ENCODE assay signal across 22 mouse cellular contexts in the genomic region with DNA sequence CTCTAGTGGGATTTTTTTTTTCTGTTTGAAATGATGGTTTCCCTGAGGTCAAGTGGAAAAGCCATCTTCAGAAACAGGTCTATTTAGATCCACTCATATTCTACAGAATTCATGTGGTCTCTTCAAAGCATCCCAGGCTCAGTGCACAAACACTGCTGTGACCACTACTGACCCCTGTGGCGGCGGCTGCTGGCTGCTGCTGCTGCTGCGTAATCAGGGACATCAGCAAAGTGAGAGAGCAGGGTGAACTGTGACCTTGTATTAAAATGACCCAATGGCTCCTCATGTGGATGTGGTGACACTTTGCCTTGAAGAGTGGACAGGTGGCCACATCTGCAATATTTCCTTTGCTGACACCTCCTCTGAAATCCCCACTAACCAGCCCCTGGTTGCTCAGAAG.
DNase-seq lines count a peak whose midpoint lies in the region; ATAC-seq and TF ChIP-seq lines count a peak whose summit lies in the region.
"Had no signal": no experiment of that assay in that cellular context is flagged by ENCODE, and none has a peak within 500 bp of the region (broad histone marks: within the 10 kb centered on the region; RNA-seq: fewer than 3 reads in every experiment).

No protein-coding gene starts in this region.

- H3K9me3 ChIP-seq in forebrain, embryonic 13.5 days (replicated peaks), result no peaks in the 10 kb centered on the region
- no peaks in the 10 kb centered on the region for H3K9me3 ChIP-seq in forebrain, embryonic 16.5 days (ENCODE audit: control insufficient read depth, low read length)
- H3K9me3 ChIP-seq in hindbrain, embryonic 12.5 days (replicated peaks), result no peaks in the 10 kb centered on the region
- no peaks in the 10 kb centered on the region for H3K9me3 ChIP-seq in hindbrain, postnatal 0 days (ENCODE audit: low read length)
- no peaks in the 10 kb centered on the region for H3K9me3 ChIP-seq in hindbrain, embryonic 13.5 days
- H3K9me3 ChIP-seq in midbrain, embryonic 13.5 days, result no peaks in the 10 kb centered on the region
- H3K9me3 ChIP-seq: embryonic facial prominence, embryonic 12.5 days; heart, embryonic 10.5 days; hindbrain, embryonic 15.5 days; kidney, embryonic 15.5 days; liver, embryonic 13.5 days; neural tube, embryonic 13.5 days had no signal

- 0 out of 2 replicates have a peak, but pooled peaks cover 3% of the 10 kb centered on the region for H3K27me3 ChIP-seq in forebrain, embryonic 13.5 days
- H3K27me3 ChIP-seq in forebrain, embryonic 16.5 days (replicated peaks; ENCODE audit: control insufficient read depth, insufficient read depth, low read length), result no peaks in the 10 kb centered on the region
- no peaks in the 10 kb centered on the region; the same call in 1 of the 2 replicates for H3K27me3 ChIP-seq in hindbrain, embryonic 12.5 days
- H3K27me3 ChIP-seq in hindbrain, postnatal 0 days (ENCODE audit: insufficient read depth, low read length), result no peaks in the 10 kb centered on the region
- no peaks in the 10 kb centered on the region for H3K27me3 ChIP-seq in hindbrain, embryonic 13.5 days
- H3K27me3 ChIP-seq in midbrain, embryonic 13.5 days, result no peaks in the 10 kb centered on the region
- H3K27me3 ChIP-seq: embryonic facial prominence, embryonic 12.5 days; hindbrain, embryonic 15.5 days; kidney, embryonic 15.5 days; liver, embryonic 13.5 days; neural tube, embryonic 13.5 days had no signal

- ATAC-seq in forebrain, embryonic 13.5 days, result no peak
- ATAC-seq in forebrain, embryonic 16.5 days, result no peak
- ATAC-seq in hindbrain, embryonic 12.5 days (ENCODE audit: low FRiP score), result no peak
- no peak for ATAC-seq in hindbrain, postnatal 0 days
- no peak for ATAC-seq in hindbrain, embryonic 13.5 days (ENCODE audit: low FRiP score)
- ATAC-seq in midbrain, embryonic 13.5 days, result no peak

- H3K4me1 ChIP-seq in forebrain, embryonic 13.5 days, result peaks cover 50% of the 10 kb centered on the region
- H3K4me1 ChIP-seq in forebrain, embryonic 16.5 days (replicated peaks; ENCODE audit: control insufficient read depth, insufficient read depth, low read length), result peaks cover 30% of the 10 kb centered on the region
- H3K4me1 ChIP-seq in hindbrain, embryonic 12.5 days, result peaks cover 54% of the 10 kb centered on the region
- H3K4me1 ChIP-seq in hindbrain, postnatal 0 days (ENCODE audit: insufficient read depth, low read length), result peaks cover 20% of the 10 kb centered on the region
- H3K4me1 ChIP-seq in hindbrain, embryonic 13.5 days (replicated peaks), result peaks cover 51% of the 10 kb centered on the region
- H3K4me1 ChIP-seq in midbrain, embryonic 13.5 days (replicated peaks), result peaks cover 63% of the 10 kb centered on the region
- H3K4me1 ChIP-seq: liver, embryonic 13.5 days had no signal

- TF ChIP-seq CTCF in hindbrain, postnatal 0 days (IDR thresholded peaks at IDR 0.05; ENCODE audit: low read depth), result no peak

- no peak for DNase-seq in hindbrain, postnatal 0 days (ENCODE audit: low spot score)
- DNase-seq in ovary, postnatal 14 days (ENCODE audit: low spot score), result no peak
- DNase-seq in right cerebral cortex, adult 18-20 months, result no peak
- DNase-seq: adrenal gland, postnatal 25 days; cerebellum, adult 8-10 months; cerebellum, postnatal 36 days; kidney, adult 11 months; kidney, postnatal 36 days; liver, embryonic 13.5 days; lung, postnatal 4 days had no signal

- H3K36me3 ChIP-seq in forebrain, embryonic 13.5 days (ENCODE audit: poor library complexity, severe bottlenecking), result no peaks in the 10 kb centered on the region
- H3K36me3 ChIP-seq in forebrain, embryonic 16.5 days (ENCODE audit: control insufficient read depth, insufficient read depth), result no peaks in the 10 kb centered on the region
- H3K36me3 ChIP-seq in hindbrain, embryonic 12.5 days, result no peaks in the 10 kb centered on the region
- no peaks in the 10 kb centered on the region for H3K36me3 ChIP-seq in hindbrain, postnatal 0 days (ENCODE audit: insufficient read depth, low read length)
- H3K36me3 ChIP-seq in hindbrain, embryonic 13.5 days, result no peaks in the 10 kb centered on the region
- H3K36me3 ChIP-seq in midbrain, embryonic 13.5 days, result no peaks in the 10 kb centered on the region
- H3K36me3 ChIP-seq: embryonic facial prominence, embryonic 12.5 days; heart, embryonic 10.5 days; hindbrain, embryonic 15.5 days; kidney, embryonic 15.5 days; liver, embryonic 13.5 days; neural tube, embryonic 13.5 days had no signal

- H3K4me2 ChIP-seq in forebrain, embryonic 13.5 days, result no peak overlapping the region
- no peak overlapping the region for H3K4me2 ChIP-seq in forebrain, embryonic 16.5 days (ENCODE audit: low read length)
- no peak overlapping the region for H3K4me2 ChIP-seq in hindbrain, embryonic 12.5 days (replicated peaks)
- H3K4me2 ChIP-seq in hindbrain, postnatal 0 days (ENCODE audit: low read depth, low read length), result no peak overlapping the region
- no peak overlapping the region for H3K4me2 ChIP-seq in hindbrain, embryonic 13.5 days
- no peak overlapping the region for H3K4me2 ChIP-seq in midbrain, embryonic 13.5 days (replicated peaks)
- H3K4me2 ChIP-seq: embryonic facial prominence, embryonic 12.5 days; hindbrain, embryonic 15.5 days; kidney, embryonic 15.5 days; liver, embryonic 13.5 days; neural tube, embryonic 13.5 days had no signal

- H3K27ac ChIP-seq in forebrain, embryonic 13.5 days, result 0 out of 2 replicates have a peak overlapping the region, but pooled peaks have one; percentile 0
- H3K27ac ChIP-seq in forebrain, embryonic 16.5 days (ENCODE audit: low read length), result no peak overlapping the region
- peak overlapping the region; percentile 48; the same call in 1 of the 2 replicates for H3K27ac ChIP-seq in hindbrain, embryonic 12.5 days
- H3K27ac ChIP-seq in hindbrain, postnatal 0 days, result no peak overlapping the region
- H3K27ac ChIP-seq in hindbrain, embryonic 13.5 days, result 0 out of 2 replicates have a peak overlapping the region, but pooled peaks have one; percentile 95
- peak overlapping the region; percentile 100 for H3K27ac ChIP-seq in midbrain, embryonic 13.5 days
- H3K27ac ChIP-seq: embryonic facial prominence, embryonic 12.5 days; heart, embryonic 10.5 days; hindbrain, embryonic 15.5 days; kidney, embryonic 15.5 days; liver, embryonic 13.5 days; neural tube, embryonic 13.5 days; stomach, postnatal 0 days had no signal

- 36% methylated on average over 3 of the region's 3 CpGs for WGBS in forebrain, embryonic 13.5 days
- WGBS in forebrain, embryonic 16.5 days, result 65% methylated on average over 3 of the region's 3 CpGs
- 20% methylated on average over 3 of the region's 3 CpGs for WGBS in hindbrain, embryonic 12.5 days
- 55% methylated on average over 3 of the region's 3 CpGs for WGBS in hindbrain, postnatal 0 days
- 23% methylated on average over 3 of the region's 3 CpGs for WGBS in hindbrain, embryonic 13.5 days
- 48% methylated on average over 3 of the region's 3 CpGs for WGBS in midbrain, embryonic 13.5 days

- no peak overlapping the region for H3K9ac ChIP-seq in forebrain, embryonic 13.5 days
- H3K9ac ChIP-seq in forebrain, embryonic 16.5 days (replicated peaks; ENCODE audit: low read depth, low read length), result no peak overlapping the region
- H3K9ac ChIP-seq in hindbrain, embryonic 12.5 days, result no peak overlapping the region
- no peak overlapping the region for H3K9ac ChIP-seq in hindbrain, postnatal 0 days (replicated peaks; ENCODE audit: low read length)
- H3K9ac ChIP-seq in hindbrain, embryonic 13.5 days, result no peak overlapping the region
- H3K9ac ChIP-seq in midbrain, embryonic 13.5 days (replicated peaks), result no peak overlapping the region
- H3K9ac ChIP-seq: embryonic facial prominence, embryonic 12.5 days; hindbrain, embryonic 15.5 days; kidney, embryonic 15.5 days; liver, embryonic 13.5 days; neural tube, embryonic 13.5 days had no signal

- H3K4me3 ChIP-seq in forebrain, embryonic 13.5 days, result no peak overlapping the region
- no peak overlapping the region for H3K4me3 ChIP-seq in forebrain, embryonic 16.5 days (replicated peaks; ENCODE audit: low read length)
- H3K4me3 ChIP-seq in hindbrain, embryonic 12.5 days, result no peak overlapping the region
- H3K4me3 ChIP-seq in hindbrain, postnatal 0 days (ENCODE audit: low read length), result no peak overlapping the region
- H3K4me3 ChIP-seq in hindbrain, embryonic 13.5 days, result no peak overlapping the region
- H3K4me3 ChIP-seq in midbrain, embryonic 13.5 days (replicated peaks), result no peak overlapping the region
- H3K4me3 ChIP-seq: embryonic facial prominence, embryonic 12.5 days; heart, embryonic 10.5 days; hindbrain, embryonic 15.5 days; kidney, embryonic 15.5 days; liver, embryonic 13.5 days; myocyte; neural tube, embryonic 13.5 days had no signal

Comparison
In these comparisons a context has a peak if more than half of its experiments do, and no peak if none do; other contexts are left out.
1. H3K27ac ChIP-seq: peak in forebrain, embryonic 13.5 days (single experiment), hindbrain, embryonic 12.5 days (single experiment), hindbrain, embryonic 13.5 days (single experiment) and midbrain, embryonic 13.5 days (single experiment); none in forebrain, embryonic 16.5 days (single experiment) and hindbrain, postnatal 0 days (single experiment).